In the genomic region with DNA sequence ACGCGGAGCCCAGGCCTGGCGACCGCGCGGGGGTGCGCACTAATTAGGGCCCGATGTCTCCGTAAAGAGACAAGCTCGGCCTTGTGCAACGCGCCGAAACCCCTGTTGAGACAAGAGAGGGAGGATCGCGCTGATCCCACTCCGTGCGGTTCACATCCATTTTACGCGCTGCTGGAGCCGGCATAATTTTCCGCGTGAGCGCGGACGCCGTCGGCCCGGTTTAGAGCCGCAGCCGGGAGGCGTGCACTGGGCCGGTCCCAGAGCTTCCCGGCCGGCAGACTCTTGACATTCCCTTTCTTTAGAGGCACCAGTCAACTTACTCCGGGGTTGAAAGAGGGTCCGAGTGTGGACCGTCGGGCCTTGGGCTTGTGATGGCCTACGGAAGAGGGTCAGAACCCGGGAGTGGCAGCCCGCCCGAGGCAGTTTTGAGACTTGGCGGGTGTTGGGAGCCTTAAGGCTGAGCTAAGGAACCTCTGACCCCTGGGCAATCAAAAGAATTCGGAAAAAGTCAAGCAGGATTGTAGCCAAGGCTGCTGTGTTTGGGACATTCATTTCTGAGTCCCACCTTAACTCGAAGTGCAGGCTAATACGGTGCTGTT, we compare ENCODE assay signal across 8 mouse cellular contexts. TPM values are rescaled to one million over a fixed set of nuclear protein-coding genes. Genes with fewer than 3 reads are reported as not detected.
DNase-seq lines count a peak whose midpoint lies in the region; ATAC-seq and TF ChIP-seq lines count a peak whose summit lies in the region.

No protein-coding gene starts in this region.

- no peak for TF ChIP-seq CTCF in thymus, adult 2 months (IDR thresholded peaks at IDR 0.05; ENCODE audit: borderline replicate concordance, control insufficient read depth, extremely low read depth, insufficient read depth, low read length, poor library complexity)

- no peaks in the 10 kb centered on the region for H3K36me3 ChIP-seq in thymus, adult 2 months (ENCODE audit: control insufficient read depth, insufficient read depth, low read length)
- H3K36me3 ChIP-seq in limb, embryonic 14.5 days (ENCODE audit: control insufficient read depth, insufficient read depth, low read length): no peaks in the 10 kb centered on the region
- no peaks in the 10 kb centered on the region for H3K36me3 ChIP-seq in stomach, embryonic 14.5 days (ENCODE audit: control insufficient read depth, insufficient read depth, low read length)

- intact Hi-C loops in left cerebral cortex, postnatal 25 days (cut with DNase I): loop anchor here (1.0 to 5.0 kb wide), 5 partner anchors 292 to 1203 kb away; no protein-coding TSS in a partner anchor

- peak overlapping the region; percentile 67 for H3K9ac ChIP-seq in limb, embryonic 14.5 days (ENCODE audit: low read depth, low read length, severe bottlenecking)
- H3K9ac ChIP-seq in stomach, embryonic 14.5 days (replicated peaks; ENCODE audit: low read depth, low read length): peak overlapping the region; percentile 57

- peak; percentile 11 for ATAC-seq in cerebellum, adult (ENCODE audit: insufficient number of reproducible peaks, low FRiP score, low TSS enrichment)
- peak; percentile 24 for ATAC-seq in limb, embryonic 14.5 days (ENCODE audit: low FRiP score, low read depth)
- peak; percentile 4; the same call in 1 of the 2 replicates for ATAC-seq in stomach, embryonic 14.5 days (ENCODE audit: insufficient number of reproducible peaks, insufficient read depth, low FRiP score, low read depth)

- H3K4me2 ChIP-seq in limb, embryonic 14.5 days (replicated peaks; ENCODE audit: low read depth, low read length, severe bottlenecking): peak overlapping the region; percentile 77
- H3K4me2 ChIP-seq in stomach, embryonic 14.5 days (replicated peaks; ENCODE audit: low read depth, low read length): peak overlapping the region; percentile 73

- no peaks in the 10 kb centered on the region for H3K27me3 ChIP-seq in thymus, adult 2 months (ENCODE audit: control insufficient read depth, insufficient read depth, low read length)
- H3K27me3 ChIP-seq in limb, embryonic 14.5 days (ENCODE audit: control insufficient read depth, insufficient read depth, low read length): no peaks in the 10 kb centered on the region
- H3K27me3 ChIP-seq in stomach, embryonic 14.5 days (ENCODE audit: control insufficient read depth, insufficient read depth, low read length): no peaks in the 10 kb centered on the region

- DNase-seq in cerebellum, adult 9-11 months: no peak
- no peak for DNase-seq in thymus, adult 2 months
- DNase-seq in thymus, postnatal 25 days: no peak
- no peak for DNase-seq in limb, embryonic 14.5 days (ENCODE audit: low spot score)
- no peak for DNase-seq in spleen, adult 18-20 months
- no peak for DNase-seq in left cerebral cortex, postnatal 25 days (ENCODE audit: low spot score in 2 of 2)

- peak overlapping the region; percentile 59 for H3K4me3 ChIP-seq in thymus, adult 2 months (ENCODE audit: control insufficient read depth, insufficient read depth, low read length)
- H3K4me3 ChIP-seq in limb, embryonic 14.5 days (replicated peaks; ENCODE audit: low read length): peak overlapping the region; percentile 89
- H3K4me3 ChIP-seq in stomach, embryonic 14.5 days (ENCODE audit: low read depth, low read length): peak overlapping the region; percentile 54

- no peak for TF ChIP-seq POLR2A in thymus, adult 2 months (IDR thresholded peaks at IDR 0.05; ENCODE audit: control insufficient read depth, extremely low read depth, insufficient read depth, low read length, poor library complexity)
- no peak for TF ChIP-seq POLR2A in limb, embryonic 14.5 days (IDR thresholded peaks at IDR 0.05; ENCODE audit: borderline replicate concordance, extremely low read depth, insufficient read depth, insufficient read length)

- H3K27ac ChIP-seq in thymus, adult 2 months (ENCODE audit: control insufficient read depth, insufficient read depth, low read length): no peak overlapping the region
- peak overlapping the region; percentile 92 for H3K27ac ChIP-seq in limb, embryonic 14.5 days (replicated peaks; ENCODE audit: low read depth, low read length)
- peak overlapping the region; percentile 92 for H3K27ac ChIP-seq in stomach, embryonic 14.5 days (ENCODE audit: low read length)

- no peaks in the 10 kb centered on the region for H3K9me3 ChIP-seq in limb, embryonic 14.5 days (ENCODE audit: control insufficient read depth, low read length)
- no peaks in the 10 kb centered on the region for H3K9me3 ChIP-seq in stomach, embryonic 14.5 days (ENCODE audit: control insufficient read depth, low read depth, low read length)

- peaks cover 6% of the 10 kb centered on the region for H3K4me1 ChIP-seq in thymus, adult 2 months (replicated peaks; ENCODE audit: control insufficient read depth, insufficient read depth, low read length)
- peaks cover 35% of the 10 kb centered on the region for H3K4me1 ChIP-seq in limb, embryonic 14.5 days (ENCODE audit: control insufficient read depth, insufficient read depth, low read length)
- H3K4me1 ChIP-seq in stomach, embryonic 14.5 days (ENCODE audit: control insufficient read depth, insufficient read depth, low read length): peaks cover 4% of the 10 kb centered on the region; the same call in 1 of the 2 replicates

- WGBS in thymus, adult 2 months: 6% methylated on average over 46 of the region's 46 CpGs
- WGBS in limb, embryonic 14.5 days: 2% methylated on average over 44 of the region's 46 CpGs
- 1% methylated on average over 46 of the region's 46 CpGs for WGBS in stomach, embryonic 14.5 days

RNA-seq across cellular contexts. Expression of a gene that starts 0.9 kb away (rescaled TPM):
- 17.2 and 17.8 TPM in 2 replicates for polyA plus RNA-seq in thymus, adult 2 months (2012; rRNA removed)
- polyA plus RNA-seq in limb, embryonic 14.5 days (2012; rRNA removed): 20.3 and 24.4 TPM in 2 replicates
- 20.6 and 24.5 TPM in 2 replicates for polyA plus RNA-seq in limb, embryonic 14.5 days (2014; fragmentation: Nextera tagmentation; extraction: Ambion mirVana)
- 17.5 and 21.1 TPM in 2 replicates for polyA plus RNA-seq in stomach, embryonic 14.5 days (2014; fragmentation: Nextera tagmentation; extraction: Ambion mirVana)
- total RNA-seq in left cerebral cortex, postnatal 25 days (2021): 10 to 100 TPM; 39.6 to 41.5 TPM
